Mouse (Mus musculus): ENCODE measurements around the gene Neurl2. TPM values are rescaled to one million over a fixed set of nuclear protein-coding genes. Genes with fewer than 3 reads are reported as not detected.
A peak's percentile ranks its signal among the peaks of the same experiment; 100 is the strongest.

The Neurl2 gene
- polyA plus RNA-seq, 1 experiment from 2014 or later = 7.4 TPM

- peaks cover 44% of the 10 kb centered on the region for H3K36me3 ChIP-seq
- WGBS = 86% methylated on average over 6 of the region's 6 CpGs
- no peak within 1 kb of the TSS for H3K9ac ChIP-seq
- H3K27me3 ChIP-seq = no peaks in the 10 kb centered on the region
- no peak for ATAC-seq (ENCODE audit: insufficient number of reproducible peaks, insufficient read depth, low FRiP score, low TSS enrichment)
- H3K27ac ChIP-seq = no peak within 1 kb of the TSS
- no peak within 1 kb of the TSS for H3K4me3 ChIP-seq
- H3K4me2 ChIP-seq (replicated peaks) = no peak within 1 kb of the TSS
- peaks cover 5% of the 10 kb centered on the region; the same call in 1 of the 2 replicates for H3K4me1 ChIP-seq
- no peaks in the 10 kb centered on the region for H3K9me3 ChIP-seq
Observed at GRCm38 (mm10) chr2:164828437-164828836, 4.8 kb downstream of the Neurl2 start, which contains the start of gene Spata25. Spata25 (minus strand) TSS chr2:164828537.

- Histone ChIP-seq H3K4me3 (no peak overlapping the region), H3K9ac (no peak overlapping the region), H3K27ac (no peak overlapping the region), H3K27me3 (no peaks in the 10 kb centered on the region), H3K4me2 (replicated peaks) (no peak overlapping the region), H3K4me1 (peaks cover 7% of the 10 kb centered on the region; the same call in 1 of the 2 replicates), H3K36me3 (peaks cover 44% of the 10 kb centered on the region), H3K9me3 (no peaks in the 10 kb centered on the region)
- no peak for ATAC-seq (ENCODE audit: insufficient number of reproducible peaks, insufficient read depth, low FRiP score, low TSS enrichment)
- 90% methylated on average over 16 of the region's 16 CpGs for WGBS
Observed at GRCm38 (mm10) chr2:164827146-164827850, 6.0 kb downstream of the Neurl2 start.

- Histone ChIP-seq H3K36me3 (peaks cover 52% of the 10 kb centered on the region), H3K27ac (no peak overlapping the region), H3K27me3 (no peaks in the 10 kb centered on the region), H3K9me3 (no peaks in the 10 kb centered on the region), H3K4me2 (replicated peaks) (no peak overlapping the region), H3K4me1 (peaks cover 7% of the 10 kb centered on the region; the same call in 1 of the 2 replicates), H3K4me3 (no peak overlapping the region), H3K9ac (no peak overlapping the region)
- 96% methylated on average over 17 of the region's 17 CpGs for WGBS
- ATAC-seq (ENCODE audit: insufficient number of reproducible peaks, insufficient read depth, low FRiP score, low TSS enrichment) = no peak
Observed at GRCm38 (mm10) chr2:164825521-164825920, 7.7 kb downstream of the Neurl2 start.

GRCm38 (mm10) chr2:164823969-164824368 lies 9.3 kb downstream of the Neurl2 start:
- no peaks in the 10 kb centered on the region for H3K9me3 ChIP-seq
- peaks cover 7% of the 10 kb centered on the region; the same call in 1 of the 2 replicates for H3K4me1 ChIP-seq
- no peak for ATAC-seq (ENCODE audit: insufficient number of reproducible peaks, insufficient read depth, low FRiP score, low TSS enrichment)
- H3K4me3 ChIP-seq = no peak overlapping the region
- peaks cover 53% of the 10 kb centered on the region for H3K36me3 ChIP-seq
- H3K9ac ChIP-seq = no peak overlapping the region
- 92% methylated on average over 4 of the region's 4 CpGs for WGBS
- H3K4me2 ChIP-seq (replicated peaks) = no peak overlapping the region
- no peaks in the 10 kb centered on the region for H3K27me3 ChIP-seq
- H3K27ac ChIP-seq = no peak overlapping the region

GRCm38 (mm10) chr2:164823181-164823585 lies 10.1 kb downstream of the Neurl2 start:
- Histone ChIP-seq H3K4me2 (replicated peaks) (peak overlapping the region; percentile 52), H3K27ac (peak overlapping the region; percentile 84), H3K4me1 (peaks cover 7% of the 10 kb centered on the region; the same call in 1 of the 2 replicates), H3K9ac (peak overlapping the region; percentile 61), H3K4me3 (peak overlapping the region; percentile 71), H3K27me3 (no peaks in the 10 kb centered on the region), H3K36me3 (peaks cover 45% of the 10 kb centered on the region), H3K9me3 (no peaks in the 10 kb centered on the region)
- ATAC-seq (ENCODE audit: insufficient number of reproducible peaks, insufficient read depth, low FRiP score, low TSS enrichment) = peak; percentile 25; the same call in 1 of the 2 replicates
- 3% methylated on average over 10 of the region's 10 CpGs for WGBS

GRCm38 (mm10) chr2:164822636-164823165 lies 10.6 kb downstream of the Neurl2 start, which contains the start of gene Zswim1:
Zswim1 (plus strand) TSS chr2:164822686.
- Histone ChIP-seq H3K9me3 (no peaks in the 10 kb centered on the region), H3K4me1 (peaks cover 8% of the 10 kb centered on the region; the same call in 1 of the 2 replicates), H3K27ac (peak within 1 kb of the TSS; percentile 84), H3K36me3 (peaks cover 41% of the 10 kb centered on the region), H3K4me3 (peak within 1 kb of the TSS; percentile 71), H3K9ac (peak within 1 kb of the TSS; percentile 61), H3K4me2 (replicated peaks) (peak within 1 kb of the TSS; percentile 52), H3K27me3 (no peaks in the 10 kb centered on the region)
- 1% methylated on average over 32 of the region's 32 CpGs for WGBS
- peak; percentile 99 for ATAC-seq (ENCODE audit: insufficient number of reproducible peaks, insufficient read depth, low FRiP score, low TSS enrichment)

GRCm38 (mm10) chr2:164821060-164821459 lies 12.2 kb downstream of the Neurl2 start:
- Histone ChIP-seq H3K4me2 (replicated peaks) (no peak overlapping the region), H3K9me3 (no peaks in the 10 kb centered on the region), H3K27me3 (no peaks in the 10 kb centered on the region), H3K36me3 (peaks cover 25% of the 10 kb centered on the region), H3K27ac (no peak overlapping the region), H3K4me3 (no peak overlapping the region), H3K4me1 (peaks cover 11% of the 10 kb centered on the region; the same call in 1 of the 2 replicates), H3K9ac (no peak overlapping the region)
- no peak for ATAC-seq (ENCODE audit: insufficient number of reproducible peaks, insufficient read depth, low FRiP score, low TSS enrichment)
- 90% methylated on average over 6 of the region's 6 CpGs for WGBS

- Histone ChIP-seq H3K27ac (no peak overlapping the region), H3K27me3 (no peaks in the 10 kb centered on the region), H3K4me1 (0 out of 2 replicates have a peak, but pooled peaks cover 4% of the 10 kb centered on the region), H3K4me2 (replicated peaks) (no peak overlapping the region), H3K9me3 (no peaks in the 10 kb centered on the region), H3K36me3 (0 out of 2 replicates have a peak, but pooled peaks cover 10% of the 10 kb centered on the region), H3K4me3 (no peak overlapping the region), H3K9ac (no peak overlapping the region)
- WGBS = 54% methylated on average over 5 of the region's 5 CpGs
- no peak for ATAC-seq (ENCODE audit: insufficient number of reproducible peaks, insufficient read depth, low FRiP score, low TSS enrichment)
Observed at GRCm38 (mm10) chr2:164817703-164818102, 15.6 kb downstream of the Neurl2 start.

- H3K27ac ChIP-seq = no peak overlapping the region
- H3K9me3 ChIP-seq = no peaks in the 10 kb centered on the region
- H3K4me1 ChIP-seq = 0 out of 2 replicates have a peak, but pooled peaks cover 4% of the 10 kb centered on the region
- 0 out of 2 replicates have a peak, but pooled peaks cover 10% of the 10 kb centered on the region for H3K36me3 ChIP-seq
- H3K27me3 ChIP-seq = no peaks in the 10 kb centered on the region
- WGBS = 85% methylated on average over 6 of the region's 6 CpGs
- H3K4me2 ChIP-seq (replicated peaks) = no peak overlapping the region
- no peak for ATAC-seq (ENCODE audit: insufficient number of reproducible peaks, insufficient read depth, low FRiP score, low TSS enrichment)
- no peak overlapping the region for H3K4me3 ChIP-seq
- no peak overlapping the region for H3K9ac ChIP-seq
Observed at GRCm38 (mm10) chr2:164817206-164817605, 16.1 kb downstream of the Neurl2 start.

GRCm38 (mm10) chr2:164815821-164816220 lies 17.4 kb downstream of the Neurl2 start:
- no peaks in the 10 kb centered on the region for H3K9me3 ChIP-seq
- H3K4me2 ChIP-seq (replicated peaks) = no peak overlapping the region
- no peak overlapping the region for H3K4me3 ChIP-seq
- no peak overlapping the region for H3K9ac ChIP-seq
- 0 out of 2 replicates have a peak, but pooled peaks cover 4% of the 10 kb centered on the region for H3K4me1 ChIP-seq
- no peaks in the 10 kb centered on the region for H3K27me3 ChIP-seq
- no peak for ATAC-seq (ENCODE audit: insufficient number of reproducible peaks, insufficient read depth, low FRiP score, low TSS enrichment)
- no peak overlapping the region for H3K27ac ChIP-seq
- H3K36me3 ChIP-seq = 0 out of 2 replicates have a peak, but pooled peaks cover 4% of the 10 kb centered on the region
- WGBS = 91% methylated on average over 8 of the region's 8 CpGs

- no peak for ATAC-seq (ENCODE audit: insufficient number of reproducible peaks, insufficient read depth, low FRiP score, low TSS enrichment)
- WGBS = 90% methylated on average over 5 of the region's 5 CpGs
- H3K27me3 ChIP-seq = no peaks in the 10 kb centered on the region
Observed at GRCm38 (mm10) chr2:164815348-164815747, 17.9 kb downstream of the Neurl2 start.

More at GRCm38 (mm10) chr2:164815348-164815747, 17.9 kb downstream of the Neurl2 start:
- Histone ChIP-seq H3K4me2 (replicated peaks) (no peak overlapping the region), H3K36me3 (0 out of 2 replicates have a peak, but pooled peaks cover 2% of the 10 kb centered on the region), H3K9me3 (no peaks in the 10 kb centered on the region), H3K4me1 (0 out of 2 replicates have a peak, but pooled peaks cover 4% of the 10 kb centered on the region), H3K9ac (no peak overlapping the region), H3K27ac (no peak overlapping the region), H3K4me3 (no peak overlapping the region)

Data from embryonic facial prominence, embryonic 12.5 days (tissue).